Mouse (Mus musculus) bone marrow macrophage, adult 2 months (primary cell): Measurements from ENCODE around the gene Kcnj15. TPM values are rescaled to one million over a fixed set of nuclear protein-coding genes. Genes with fewer than 3 reads are reported as not detected.

Experiments used
- H3K27ac ChIP-seq: 2 replicates; pipeline ENCODE4 v1.5.1; 2012; ENCODE audit warnings: low read depth, low read length; ENCODE audit not compliant: insufficient read depth
- H3K4me1 ChIP-seq: 2 replicates; pipeline ENCODE4 v1.6.1; 2012; ENCODE audit warnings: low read length; ENCODE audit not compliant: control insufficient read depth, insufficient read depth
- H3K4me3 ChIP-seq: 2 replicates; pipeline ENCODE4 v1.5.1; 2012; ENCODE audit warnings: mild to moderate bottlenecking, low read length, moderate library complexity; ENCODE audit not compliant: insufficient read depth
- CTCF ChIP-seq: IDR thresholded peaks from 2 replicates; pipeline ENCODE4 v1.5.1; 2012; ENCODE audit warnings: low read depth, mild to moderate bottlenecking, low read length, moderate library complexity
- POLR2A ChIP-seq: IDR thresholded peaks from 2 replicates; pipeline ENCODE4 v1.6.1; 2012; ENCODE audit warnings: mild to moderate bottlenecking, low read depth, low read length, borderline replicate concordance
- polyA plus RNA-seq: library from polyadenylated mRNA; stranded (reverse); fragments of >200 nt; gene quantifications from 2 replicates; pipeline ENCODE4 v1.2.4, GENCODE M21; 2012; ENCODE audit not compliant: missing spikeins, insufficient read depth, insufficient read length

The Kcnj15 gene
- polyA plus RNA-seq, 1 experiment, result not detected

- Histone ChIP-seq H3K4me1 (no peaks in the 10 kb centered on the region), H3K27ac (no peak overlapping the region), H3K4me3 (no peak overlapping the region)
- no peak for TF ChIP-seq POLR2A
- no peak for TF ChIP-seq CTCF
Measured at GRCm38 (mm10) chr16:95244626-95245303, 12.6 kb upstream of the Kcnj15 start.

GRCm38 (mm10) chr16:95245499-95245898 lies 11.9 kb upstream of the Kcnj15 start:
- no peak overlapping the region for H3K27ac ChIP-seq
- H3K4me3 ChIP-seq, result no peak overlapping the region
- no peaks in the 10 kb centered on the region for H3K4me1 ChIP-seq
- TF ChIP-seq POLR2A (no peak), CTCF (no peak)

GRCm38 (mm10) chr16:95248646-95249045 lies 8.7 kb upstream of the Kcnj15 start:
- H3K27ac ChIP-seq, result no peak overlapping the region

GRCm38 (mm10) chr16:95256648-95257047 lies 710 bp upstream of the Kcnj15 start:
- Histone ChIP-seq H3K27ac (no peak overlapping the region), H3K4me3 (no peak overlapping the region), H3K4me1 (no peaks in the 10 kb centered on the region)
- no peak for TF ChIP-seq POLR2A
- no peak for TF ChIP-seq CTCF

More at GRCm38 (mm10) chr16:95248646-95249045, 8.7 kb upstream of the Kcnj15 start:
- H3K4me3 ChIP-seq, result no peak overlapping the region
- no peaks in the 10 kb centered on the region for H3K4me1 ChIP-seq
- TF ChIP-seq CTCF (no peak), POLR2A (no peak)

- Histone ChIP-seq H3K27ac (no peak overlapping the region), H3K4me3 (no peak overlapping the region), H3K4me1 (no peaks in the 10 kb centered on the region)
- no peak for TF ChIP-seq POLR2A
- TF ChIP-seq CTCF, result no peak
Measured at GRCm38 (mm10) chr16:95258100-95258499, 742 bp downstream of the Kcnj15 start.

GRCm38 (mm10) chr16:95259505-95259904 lies 2.1 kb downstream of the Kcnj15 start:
- Histone ChIP-seq H3K4me3 (no peak overlapping the region), H3K4me1 (no peaks in the 10 kb centered on the region), H3K27ac (no peak overlapping the region)
- TF ChIP-seq POLR2A, result no peak

GRCm38 (mm10) chr16:95260693-95261092 lies 3.3 kb downstream of the Kcnj15 start:
- no peaks in the 10 kb centered on the region for H3K4me1 ChIP-seq
- TF ChIP-seq CTCF (no peak), POLR2A (no peak)
- H3K27ac ChIP-seq, result no peak overlapping the region
- H3K4me3 ChIP-seq, result no peak overlapping the region

GRCm38 (mm10) chr16:95261807-95262206 lies 4.4 kb downstream of the Kcnj15 start:
- no peak for TF ChIP-seq POLR2A
- no peak for TF ChIP-seq CTCF
- Histone ChIP-seq H3K4me3 (no peak overlapping the region), H3K4me1 (no peaks in the 10 kb centered on the region), H3K27ac (no peak overlapping the region)

GRCm38 (mm10) chr16:95262706-95263363 lies 5.5 kb downstream of the Kcnj15 start:
- Histone ChIP-seq H3K4me1 (no peaks in the 10 kb centered on the region), H3K27ac (no peak overlapping the region), H3K4me3 (no peak overlapping the region)
- TF ChIP-seq POLR2A, result no peak
- no peak for TF ChIP-seq CTCF

GRCm38 (mm10) chr16:95264324-95264723 lies 7.0 kb downstream of the Kcnj15 start:
- H3K4me1 ChIP-seq, result no peaks in the 10 kb centered on the region
- TF ChIP-seq POLR2A (no peak), CTCF (no peak)
- no peak overlapping the region for H3K4me3 ChIP-seq
- H3K27ac ChIP-seq, result no peak overlapping the region
